Mouse (Mus musculus): Measurements from ENCODE around the gene Sfxn4. TPM values are rescaled to one million over a fixed set of nuclear protein-coding genes. Genes with fewer than 3 reads are reported as not detected.

Gene Sfxn4
- total RNA-seq (2014; rRNA removed; ENCODE audit: low replicate concordance) (6.3 and 6.6 TPM in 2 replicates), polyA plus RNA-seq (2015; fragmentation: Nextera tagmentation; extraction: Ambion mirVana) (7.7 and 9.1 TPM in 2 replicates)

DNA sequence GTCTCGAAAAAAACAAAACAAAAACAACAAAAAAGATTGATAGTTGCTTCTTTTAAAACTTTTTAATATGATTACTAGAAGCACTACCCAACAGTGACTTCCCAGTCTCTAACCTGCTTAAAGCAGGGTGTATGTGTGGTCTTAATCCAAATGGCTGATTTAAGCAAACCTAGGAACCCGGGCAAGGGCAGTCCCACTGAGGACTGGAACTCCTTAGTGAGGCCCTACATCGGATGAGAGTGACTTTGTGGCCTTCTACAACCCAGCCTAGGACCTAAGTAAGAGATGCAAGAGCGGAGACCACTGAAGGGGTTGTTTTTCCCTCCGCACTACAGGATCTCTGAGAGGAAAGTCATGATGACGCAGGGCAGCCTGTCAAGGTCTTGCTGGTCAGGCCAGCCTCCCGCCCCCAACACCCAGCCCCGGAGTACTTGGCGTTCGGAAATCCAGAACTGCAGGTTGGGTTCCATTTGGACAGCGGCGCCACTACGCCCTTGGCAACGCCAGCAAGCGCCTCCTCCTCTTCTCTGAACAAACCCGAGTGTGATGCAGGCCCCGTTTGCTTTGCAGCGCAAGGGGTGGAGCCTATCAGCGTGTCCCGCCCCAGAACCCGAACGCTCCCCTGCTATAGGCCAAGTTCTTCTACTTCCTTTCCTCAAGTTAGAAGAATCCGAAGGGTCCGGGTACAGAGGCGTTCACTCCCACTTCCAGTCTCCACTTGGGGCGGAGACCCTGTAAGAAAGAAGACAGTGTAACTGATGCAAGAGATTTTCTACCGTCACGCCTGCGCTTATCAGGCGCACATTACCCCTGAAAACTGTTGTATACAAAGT is at the start of gene Sfxn4:
Gene Sfxn4, minus strand, starts transcription at position 612 of the 833 bp plus-strand sequence.
- H3K9ac ChIP-seq (replicated peaks; ENCODE audit: low read depth, low read length) = peak within 1 kb of the TSS; percentile 56; the same call in 1 of the 2 replicates
- peak within 1 kb of the TSS; percentile 61 for H3K4me3 ChIP-seq (ENCODE audit: low read depth, low read length)
- no peaks in the 10 kb centered on the region for H3K9me3 ChIP-seq (replicated peaks; ENCODE audit: control insufficient read depth, low read length)
- H3K4me2 ChIP-seq (ENCODE audit: low read depth, low read length) = peak within 1 kb of the TSS; percentile 66
- DNase-seq (ENCODE audit: low spot score) (peak; percentile 93), ATAC-seq (ENCODE audit: insufficient read depth, low read depth) (peak; percentile 98)
- TF ChIP-seq EP300 (IDR thresholded peaks at IDR 0.05; ENCODE audit: low read depth) (no peak), CTCF (IDR thresholded peaks at IDR 0.05; ENCODE audit: low read depth) (no peak)
- H3K36me3 ChIP-seq (replicated peaks; ENCODE audit: control insufficient read depth, insufficient read depth, low read length) = peaks cover 21% of the 10 kb centered on the region
- H3K4me1 ChIP-seq (ENCODE audit: control insufficient read depth, insufficient read depth) = no peaks in the 10 kb centered on the region
- no peaks in the 10 kb centered on the region for H3K27me3 ChIP-seq (ENCODE audit: control insufficient read depth, insufficient read depth, low read length)
- WGBS = 3% methylated on average over 30 of the region's 30 CpGs
- H3K27ac ChIP-seq (ENCODE audit: low read depth) = peak within 1 kb of the TSS; percentile 72

GRCm38 (mm10) chr19:60910304-60910703 is 49.0 kb upstream of the Sfxn4 start:
- H3K4me1 ChIP-seq (ENCODE audit: control insufficient read depth, insufficient read depth) = peaks cover 20% of the 10 kb centered on the region
- no peak overlapping the region for H3K4me2 ChIP-seq (ENCODE audit: low read depth, low read length)
- H3K4me3 ChIP-seq (ENCODE audit: low read depth, low read length) = no peak overlapping the region
- ATAC-seq (ENCODE audit: insufficient read depth, low read depth) = no peak
- H3K27ac ChIP-seq (ENCODE audit: low read depth) = no peak overlapping the region
- no peak for DNase-seq (ENCODE audit: low spot score)
- TF ChIP-seq CTCF (IDR thresholded peaks at IDR 0.05; ENCODE audit: low read depth) (no peak), EP300 (IDR thresholded peaks at IDR 0.05; ENCODE audit: low read depth) (no peak)
- H3K9ac ChIP-seq (replicated peaks; ENCODE audit: low read depth, low read length) = no peak overlapping the region
- no peaks in the 10 kb centered on the region for H3K27me3 ChIP-seq (ENCODE audit: control insufficient read depth, insufficient read depth, low read length)
- H3K9me3 ChIP-seq (replicated peaks; ENCODE audit: control insufficient read depth, low read length) = no peaks in the 10 kb centered on the region
- 0 out of 2 replicates have a peak, but pooled peaks cover 3% of the 10 kb centered on the region for H3K36me3 ChIP-seq (replicated peaks; ENCODE audit: control insufficient read depth, insufficient read depth, low read length)

- Histone ChIP-seq H3K9ac (replicated peaks; ENCODE audit: low read depth, low read length) (no peak overlapping the region), H3K27ac (ENCODE audit: low read depth) (no peak overlapping the region), H3K36me3 (replicated peaks; ENCODE audit: control insufficient read depth, insufficient read depth, low read length) (no peaks in the 10 kb centered on the region), H3K4me2 (ENCODE audit: low read depth, low read length) (no peak overlapping the region), H3K4me1 (ENCODE audit: control insufficient read depth, insufficient read depth) (peaks cover 16% of the 10 kb centered on the region), H3K9me3 (replicated peaks; ENCODE audit: control insufficient read depth, low read length) (no peaks in the 10 kb centered on the region), H3K4me3 (ENCODE audit: low read depth, low read length) (no peak overlapping the region), H3K27me3 (ENCODE audit: control insufficient read depth, insufficient read depth, low read length) (no peaks in the 10 kb centered on the region)
- TF ChIP-seq CTCF (IDR thresholded peaks at IDR 0.05; ENCODE audit: low read depth) (no peak), EP300 (IDR thresholded peaks at IDR 0.05; ENCODE audit: low read depth) (no peak)
- 85% methylated on average over 5 of the region's 5 CpGs for WGBS
- no peak for ATAC-seq (ENCODE audit: insufficient read depth, low read depth)
- DNase-seq (ENCODE audit: low spot score) = no peak
Measured at GRCm38 (mm10) chr19:60905477-60905876, 44.2 kb upstream of the Sfxn4 start.

GRCm38 (mm10) chr19:60903971-60904370 is 42.7 kb upstream of the Sfxn4 start:
- H3K36me3 ChIP-seq (replicated peaks; ENCODE audit: control insufficient read depth, insufficient read depth, low read length) = no peaks in the 10 kb centered on the region
- TF ChIP-seq EP300 (IDR thresholded peaks at IDR 0.05; ENCODE audit: low read depth) = no peak
- TF ChIP-seq CTCF (IDR thresholded peaks at IDR 0.05; ENCODE audit: low read depth) = no peak
- H3K27ac ChIP-seq (ENCODE audit: low read depth) = no peak overlapping the region
- no peak overlapping the region for H3K4me3 ChIP-seq (ENCODE audit: low read depth, low read length)
- no peak overlapping the region for H3K4me2 ChIP-seq (ENCODE audit: low read depth, low read length)
- no peak overlapping the region for H3K9ac ChIP-seq (replicated peaks; ENCODE audit: low read depth, low read length)
- ATAC-seq (ENCODE audit: insufficient read depth, low read depth) = no peak
- H3K9me3 ChIP-seq (replicated peaks; ENCODE audit: control insufficient read depth, low read length) = no peaks in the 10 kb centered on the region
- no peaks in the 10 kb centered on the region for H3K27me3 ChIP-seq (ENCODE audit: control insufficient read depth, insufficient read depth, low read length)
- WGBS = 96% methylated on average over 1 of the region's 1 CpGs
- peaks cover 16% of the 10 kb centered on the region for H3K4me1 ChIP-seq (ENCODE audit: control insufficient read depth, insufficient read depth)
- DNase-seq (ENCODE audit: low spot score) = no peak

DNA sequence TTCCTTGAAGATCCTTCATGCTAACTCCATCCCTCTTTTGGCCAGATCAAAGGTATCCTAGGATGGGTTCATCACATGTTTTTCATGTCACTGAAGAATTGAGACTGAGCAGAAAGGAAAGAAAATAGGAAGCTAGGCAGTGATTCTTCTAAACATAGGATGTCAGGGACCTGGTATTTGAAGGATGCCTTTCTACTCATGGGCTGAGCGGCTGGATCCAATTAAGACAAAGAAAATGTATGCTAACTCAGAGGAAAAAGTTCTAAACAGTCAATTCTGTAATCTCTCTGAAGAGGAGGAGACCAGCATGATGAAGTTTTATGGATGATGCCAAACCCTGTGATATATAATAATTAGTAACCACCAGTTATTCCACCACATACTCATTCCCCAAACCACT is 41.9 kb upstream of the Sfxn4 start:
- 85% methylated on average over 1 of the region's 1 CpGs for WGBS
- DNase-seq (ENCODE audit: low spot score) (no peak), ATAC-seq (ENCODE audit: insufficient read depth, low read depth) (no peak)
- H3K9ac ChIP-seq (replicated peaks; ENCODE audit: low read depth, low read length) = no peak overlapping the region
- TF ChIP-seq EP300 (IDR thresholded peaks at IDR 0.05; ENCODE audit: low read depth) = no peak
- TF ChIP-seq CTCF (IDR thresholded peaks at IDR 0.05; ENCODE audit: low read depth) = no peak
- no peaks in the 10 kb centered on the region for H3K36me3 ChIP-seq (replicated peaks; ENCODE audit: control insufficient read depth, insufficient read depth, low read length)
- no peaks in the 10 kb centered on the region for H3K27me3 ChIP-seq (ENCODE audit: control insufficient read depth, insufficient read depth, low read length)
- no peaks in the 10 kb centered on the region for H3K9me3 ChIP-seq (replicated peaks; ENCODE audit: control insufficient read depth, low read length)
- H3K4me3 ChIP-seq (ENCODE audit: low read depth, low read length) = no peak overlapping the region
- no peak overlapping the region for H3K4me2 ChIP-seq (ENCODE audit: low read depth, low read length)
- no peak overlapping the region for H3K27ac ChIP-seq (ENCODE audit: low read depth)
- peaks cover 16% of the 10 kb centered on the region for H3K4me1 ChIP-seq (ENCODE audit: control insufficient read depth, insufficient read depth)

Data from heart, postnatal 0 days (tissue).